Mouse (Mus musculus) embryonic facial prominence, embryonic 15.5 days (tissue): ENCODE results near the gene Lingo2. TPM values are rescaled to one million over a fixed set of nuclear protein-coding genes. Genes with fewer than 3 reads are reported as not detected.

Source experiments
- ATAC-seq: fragments of 200-750 bp; cut with Nextera tagmentation; 2 replicates; pipeline ENCODE4 v1.8.0; 2017; ENCODE audit warnings: low read depth, moderate TSS enrichment; ENCODE audit not compliant: insufficient number of reproducible peaks, low FRiP score, low TSS enrichment
- H3K27ac ChIP-seq: fragments of 300-500 bp; sonication (generic); replicated peaks from 2 replicates; pipeline ENCODE4 v1.5.1; 2015; ENCODE audit warnings: mild to moderate bottlenecking, inconsistent platforms
- H3K27me3 ChIP-seq: fragments of 300-500 bp; sonication (generic); 2 replicates; pipeline ENCODE4 v1.6.1; 2015; ENCODE audit warnings: inconsistent platforms
- H3K36me3 ChIP-seq: fragments of 300-500 bp; sonication (generic); 2 replicates; pipeline ENCODE4 v1.6.1; 2015; ENCODE audit warnings: mild to moderate bottlenecking, inconsistent platforms
- H3K4me1 ChIP-seq: fragments of 300-500 bp; sonication (generic); 2 replicates; pipeline ENCODE4 v1.6.1; 2015; ENCODE audit warnings: inconsistent platforms
- H3K4me2 ChIP-seq: fragments of 300-500 bp; sonication (generic); replicated peaks from 2 replicates; pipeline ENCODE4 v1.6.1; 2015; ENCODE audit warnings: mild to moderate bottlenecking, inconsistent platforms
- H3K4me3 ChIP-seq: fragments of 300-500 bp; sonication (generic); replicated peaks from 2 replicates; pipeline ENCODE4 v1.5.1; 2015; ENCODE audit warnings: mild to moderate bottlenecking, inconsistent platforms
- H3K9ac ChIP-seq: fragments of 300-500 bp; sonication (generic); 2 replicates; pipeline ENCODE4 v1.6.1; 2015; ENCODE audit warnings: inconsistent platforms
- H3K9me3 ChIP-seq: fragments of 300-500 bp; sonication (generic); replicated peaks from 2 replicates; pipeline ENCODE4 v1.6.1; 2016; ENCODE audit warnings: inconsistent platforms
- WGBS: fragments of 180-500 bp; shearing (Covaris S2); methylation state at CpG from one replicate; pipeline ENCODE4 v1.1.7; 2015; 5-methylcytosine and 5-hydroxymethylcytosine counted together
- polyA plus RNA-seq: library from polyadenylated mRNA; unstranded; fragments of >200 nt; fragmentation: Nextera tagmentation; extraction: Ambion mirVana; gene quantifications from 2 replicates; pipeline ENCODE4 v1.2.1, GENCODE M21; 2015

The Lingo2 gene
- polyA plus RNA-seq: 4.6 and 5.5 TPM in 2 replicates

GRCm38 (mm10) chr4:36951150-36951954 lies at the start of gene Lingo2:
Lingo2 (minus strand) TSS chr4:36951747.
- no peaks in the 10 kb centered on the region for H3K36me3 ChIP-seq
- H3K27ac ChIP-seq: no peak within 1 kb of the TSS
- no peaks in the 10 kb centered on the region for H3K9me3 ChIP-seq
- H3K9ac ChIP-seq: no peak within 1 kb of the TSS
- peaks cover 20% of the 10 kb centered on the region for H3K4me1 ChIP-seq
- H3K27me3 ChIP-seq: peaks cover 47% of the 10 kb centered on the region
- no peak for ATAC-seq
- peak within 1 kb of the TSS; percentile 99 for H3K4me2 ChIP-seq
- H3K4me3 ChIP-seq: peak within 1 kb of the TSS; percentile 53
- WGBS: under 1% methylated on average over 57 of the region's 61 CpGs

DNA sequence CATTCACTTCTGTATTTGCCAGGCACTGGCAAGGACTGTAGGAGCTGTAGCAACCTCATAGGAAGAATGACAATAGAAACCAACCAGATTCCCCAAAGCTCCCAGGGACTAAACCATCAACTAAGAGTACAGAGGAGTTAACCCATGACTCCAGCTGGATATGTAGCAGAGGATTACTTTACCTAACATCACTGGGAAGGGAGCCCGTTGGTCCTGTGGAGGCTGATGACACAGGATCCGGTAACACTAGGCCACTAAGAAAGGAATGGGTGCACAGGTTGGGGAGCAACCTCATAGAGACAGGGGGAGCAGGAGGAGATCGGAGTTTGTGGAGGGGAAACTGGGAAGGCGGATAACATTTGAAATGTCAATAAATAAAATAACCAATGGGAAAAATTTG lies 21.8 kb upstream of the Lingo2 start:
- WGBS: 84% methylated on average over 4 of the region's 4 CpGs

GRCm38 (mm10) chr4:36952431-36953429 lies 1.2 kb upstream of the Lingo2 start:
- Histone ChIP-seq H3K27me3 (peaks cover 47% of the 10 kb centered on the region), H3K9me3 (no peaks in the 10 kb centered on the region), H3K9ac (no peak overlapping the region), H3K27ac (no peak overlapping the region), H3K4me2 (peak overlapping the region; percentile 99), H3K4me1 (peaks cover 20% of the 10 kb centered on the region), H3K4me3 (peak overlapping the region; percentile 53), H3K36me3 (no peaks in the 10 kb centered on the region)
- ATAC-seq: no peak
- 4% methylated on average over 20 of the region's 20 CpGs for WGBS

More for the DNA sequence above, 21.8 kb upstream of the Lingo2 start:
- H3K4me2 ChIP-seq: no peak overlapping the region
- no peak overlapping the region for H3K9ac ChIP-seq
- no peak overlapping the region for H3K4me3 ChIP-seq
- H3K36me3 ChIP-seq: no peaks in the 10 kb centered on the region
- no peaks in the 10 kb centered on the region for H3K27me3 ChIP-seq
- no peaks in the 10 kb centered on the region for H3K4me1 ChIP-seq
- no peaks in the 10 kb centered on the region for H3K9me3 ChIP-seq
- no peak for ATAC-seq
- H3K27ac ChIP-seq: no peak overlapping the region

DNA sequence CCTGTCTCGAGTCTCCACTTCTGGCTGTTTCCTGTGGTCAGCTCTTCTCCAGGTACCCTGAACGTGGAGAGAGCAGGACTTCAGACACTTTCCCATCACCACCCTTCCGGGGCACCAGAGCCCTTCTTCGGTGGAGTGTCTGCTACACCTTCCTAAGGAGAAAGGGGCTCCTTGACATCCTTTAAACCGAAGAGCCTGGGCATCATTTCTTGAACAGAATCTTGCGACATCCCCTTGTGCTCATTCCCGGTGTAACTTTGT lies 338 bp upstream of the Lingo2 start:
- Histone ChIP-seq H3K27me3 (peaks cover 47% of the 10 kb centered on the region), H3K4me2 (peak overlapping the region; percentile 99), H3K9ac (no peak overlapping the region)

GRCm38 (mm10) chr4:36950790-36951149 lies 777 bp downstream of the Lingo2 start:
- peaks cover 20% of the 10 kb centered on the region for H3K4me1 ChIP-seq
- peaks cover 47% of the 10 kb centered on the region for H3K27me3 ChIP-seq
- no peak for ATAC-seq
- no peaks in the 10 kb centered on the region for H3K9me3 ChIP-seq
- WGBS: 0% methylated on average over 11 of the region's 11 CpGs
- no peak overlapping the region for H3K9ac ChIP-seq
- no peak overlapping the region for H3K27ac ChIP-seq
- H3K4me3 ChIP-seq: peak overlapping the region; percentile 53
- no peaks in the 10 kb centered on the region for H3K36me3 ChIP-seq
- peak overlapping the region; percentile 99 for H3K4me2 ChIP-seq

More for the DNA sequence above, 338 bp upstream of the Lingo2 start:
- no peak overlapping the region for H3K27ac ChIP-seq
- no peak for ATAC-seq
- WGBS: 2% methylated on average over 7 of the region's 7 CpGs
- H3K4me3 ChIP-seq: peak overlapping the region; percentile 53
- H3K9me3 ChIP-seq: no peaks in the 10 kb centered on the region
- no peaks in the 10 kb centered on the region for H3K36me3 ChIP-seq
- peaks cover 20% of the 10 kb centered on the region for H3K4me1 ChIP-seq

DNA sequence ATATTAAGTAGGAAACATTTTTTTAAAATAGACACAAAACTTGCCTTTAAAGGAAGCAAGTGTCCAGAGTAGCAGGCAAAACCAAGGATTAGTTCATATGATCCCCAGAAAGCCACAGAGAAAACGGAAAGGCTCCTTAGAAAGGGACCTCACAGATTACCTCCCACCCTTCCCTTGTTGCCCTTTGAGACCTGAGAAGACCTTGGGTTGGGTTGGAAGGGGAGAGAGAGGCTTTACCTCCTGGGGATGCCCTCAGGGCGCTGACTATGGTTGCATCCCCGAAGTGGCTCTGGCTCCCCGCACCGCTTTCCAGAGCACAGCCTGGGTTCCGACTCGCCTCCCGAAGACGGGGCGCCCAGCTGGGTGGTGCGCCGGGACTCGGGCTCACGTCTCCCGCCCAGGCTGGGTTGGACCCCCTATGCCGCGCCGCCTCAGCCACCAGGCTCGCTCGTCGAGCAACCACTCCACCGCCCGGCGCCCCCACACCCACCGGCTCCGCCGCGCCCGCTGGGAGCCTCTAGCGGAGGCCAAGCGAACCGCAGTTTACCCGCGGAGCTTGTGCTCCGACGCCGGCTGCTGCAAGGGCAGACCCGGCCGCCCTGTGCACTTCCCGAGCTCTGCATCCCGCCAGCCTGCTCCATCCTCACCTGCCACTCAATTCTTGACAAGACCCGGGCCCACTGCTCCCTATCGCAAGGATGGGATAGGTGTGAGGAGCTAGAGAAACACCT lies 1.4 kb downstream of the Lingo2 start:
- under 1% methylated on average over 35 of the region's 43 CpGs for WGBS
- Histone ChIP-seq H3K9me3 (no peaks in the 10 kb centered on the region), H3K9ac (no peak overlapping the region), H3K4me1 (peaks cover 20% of the 10 kb centered on the region), H3K27me3 (peaks cover 47% of the 10 kb centered on the region), H3K36me3 (no peaks in the 10 kb centered on the region), H3K27ac (no peak overlapping the region), H3K4me3 (peak overlapping the region; percentile 53), H3K4me2 (peak overlapping the region; percentile 99)
- peak; percentile 90 for ATAC-seq

DNA sequence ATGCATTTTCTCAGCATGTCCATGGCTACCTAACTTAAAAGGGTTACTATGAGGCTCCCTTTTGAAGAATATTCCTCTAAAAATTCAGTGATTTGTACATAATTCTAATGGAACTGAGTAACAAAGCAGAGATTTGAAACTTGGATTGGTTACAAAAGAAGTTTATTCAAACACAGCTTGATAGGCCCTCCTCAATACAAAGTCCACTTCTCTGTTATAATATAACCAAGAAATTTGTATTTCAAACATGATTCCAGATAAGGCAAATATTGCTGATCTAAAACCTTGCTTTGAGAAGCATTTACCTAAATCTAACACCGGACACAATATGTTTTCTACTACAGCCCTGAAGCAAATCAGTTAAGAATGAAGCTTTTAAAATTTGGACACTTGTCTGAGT lies 60.7 kb downstream of the Lingo2 start:
- Histone ChIP-seq H3K4me3 (no peak overlapping the region), H3K4me1 (no peaks in the 10 kb centered on the region), H3K27me3 (no peaks in the 10 kb centered on the region), H3K36me3 (no peaks in the 10 kb centered on the region), H3K4me2 (no peak overlapping the region), H3K9me3 (no peaks in the 10 kb centered on the region), H3K9ac (no peak overlapping the region), H3K27ac (no peak overlapping the region)
- no peak for ATAC-seq
- 86% methylated on average over 1 of the region's 1 CpGs for WGBS

GRCm38 (mm10) chr4:36890365-36890764 lies 61.2 kb downstream of the Lingo2 start:
- no peak overlapping the region for H3K27ac ChIP-seq
- no peak overlapping the region for H3K4me2 ChIP-seq
- H3K27me3 ChIP-seq: no peaks in the 10 kb centered on the region
- H3K4me3 ChIP-seq: no peak overlapping the region
- H3K36me3 ChIP-seq: no peaks in the 10 kb centered on the region
- no peak overlapping the region for H3K9ac ChIP-seq
- H3K4me1 ChIP-seq: no peaks in the 10 kb centered on the region
- no peaks in the 10 kb centered on the region for H3K9me3 ChIP-seq
- WGBS: 90% methylated on average over 3 of the region's 3 CpGs
- ATAC-seq: no peak

- H3K36me3 ChIP-seq: no peaks in the 10 kb centered on the region
- no peak for ATAC-seq
Observed at GRCm38 (mm10) chr4:36874781-36875180, 76.8 kb downstream of the Lingo2 start.

GRCm38 (mm10) chr4:36824982-36825381 lies 126.6 kb downstream of the Lingo2 start:
- H3K27me3 ChIP-seq: no peaks in the 10 kb centered on the region
- H3K4me2 ChIP-seq: no peak overlapping the region
- H3K27ac ChIP-seq: no peak overlapping the region
- ATAC-seq: no peak
- no peak overlapping the region for H3K4me3 ChIP-seq
- H3K9ac ChIP-seq: no peak overlapping the region
- H3K4me1 ChIP-seq: no peaks in the 10 kb centered on the region
- H3K36me3 ChIP-seq: no peaks in the 10 kb centered on the region
- H3K9me3 ChIP-seq: no peaks in the 10 kb centered on the region

More at GRCm38 (mm10) chr4:36874781-36875180, 76.8 kb downstream of the Lingo2 start:
- Histone ChIP-seq H3K4me3 (no peak overlapping the region), H3K27ac (no peak overlapping the region), H3K9me3 (no peaks in the 10 kb centered on the region), H3K27me3 (no peaks in the 10 kb centered on the region), H3K9ac (no peak overlapping the region), H3K4me1 (no peaks in the 10 kb centered on the region), H3K4me2 (no peak overlapping the region)

- Histone ChIP-seq H3K36me3 (no peaks in the 10 kb centered on the region), H3K4me1 (no peaks in the 10 kb centered on the region), H3K9me3 (no peaks in the 10 kb centered on the region), H3K4me2 (no peak overlapping the region), H3K4me3 (no peak overlapping the region), H3K27me3 (no peaks in the 10 kb centered on the region), H3K27ac (no peak overlapping the region), H3K9ac (no peak overlapping the region)
- no peak for ATAC-seq
Observed at GRCm38 (mm10) chr4:36821914-36822313, 129.6 kb downstream of the Lingo2 start.
